Mouse (Mus musculus) adrenal gland, adult 10 weeks (tissue): ENCODE data around the gene Anxa10. TPM values are rescaled to one million over a fixed set of nuclear protein-coding genes. Genes with fewer than 3 reads are reported as not detected.

ENCODE experiments used
- polyA plus RNA-seq: library from polyadenylated mRNA; stranded (reverse); fragments of 350-450 nt; fragmentation: Illumina TruSeq; extraction: RNeasy Lipid Tissue Mini Kit (QIAGEN cat#74804); gene quantifications from one replicate; pipeline ENCODE4 v1.2.3, GENCODE M21; 2014; ENCODE audit warnings: low read depth, low replicate concordance

Anxa10 gene
- polyA plus RNA-seq, result not detected

GRCm38 (mm10) chr8:62123098-62123497 is at the start of gene Anxa10:
Gene Anxa10, minus strand, starts transcription at chr8:62123150.

Other genes starting within 250 kb of the Anxa10 start
- gene Palld, start 220.5 kb downstream of the Anxa10 start, polyA plus RNA-seq, result 39.7 TPM
- 11.0 TPM for gene Ddx60, start 195.1 kb downstream of the Anxa10 start, polyA plus RNA-seq